Mouse (Mus musculus) left cerebral cortex, adult 11 months (tissue): ENCODE measurements around the gene Mroh3.

ENCODE experiments used
- DNase-seq: peaks from one replicate; pipeline ENCODE4 v3.0.0; 2022; ENCODE audit warnings: low spot score

Gene Mroh3

DNA sequence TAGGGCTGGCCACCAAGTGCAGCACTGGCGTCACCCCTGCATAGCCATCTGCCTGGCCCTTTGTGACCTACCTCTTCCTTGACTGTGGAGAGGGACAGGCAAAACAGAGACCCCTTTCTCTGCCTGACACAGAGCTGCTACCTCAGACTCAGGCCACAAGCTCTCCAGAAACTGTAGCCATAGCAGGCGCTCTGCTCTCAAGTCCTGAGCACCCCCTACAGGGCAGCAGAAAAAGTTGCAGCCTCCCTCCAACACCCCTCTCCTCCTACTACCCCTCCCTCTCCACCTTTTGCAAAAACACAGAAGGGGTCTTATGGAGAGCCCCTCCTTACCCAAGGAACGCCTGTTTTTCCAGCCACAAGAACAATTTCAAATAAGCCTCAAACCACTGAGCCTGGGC, at the start of gene Mroh3:
Gene Mroh3, minus strand, starts transcription at position 26 of the 400 bp plus-strand sequence.
- DNase-seq = no peak

DNA sequence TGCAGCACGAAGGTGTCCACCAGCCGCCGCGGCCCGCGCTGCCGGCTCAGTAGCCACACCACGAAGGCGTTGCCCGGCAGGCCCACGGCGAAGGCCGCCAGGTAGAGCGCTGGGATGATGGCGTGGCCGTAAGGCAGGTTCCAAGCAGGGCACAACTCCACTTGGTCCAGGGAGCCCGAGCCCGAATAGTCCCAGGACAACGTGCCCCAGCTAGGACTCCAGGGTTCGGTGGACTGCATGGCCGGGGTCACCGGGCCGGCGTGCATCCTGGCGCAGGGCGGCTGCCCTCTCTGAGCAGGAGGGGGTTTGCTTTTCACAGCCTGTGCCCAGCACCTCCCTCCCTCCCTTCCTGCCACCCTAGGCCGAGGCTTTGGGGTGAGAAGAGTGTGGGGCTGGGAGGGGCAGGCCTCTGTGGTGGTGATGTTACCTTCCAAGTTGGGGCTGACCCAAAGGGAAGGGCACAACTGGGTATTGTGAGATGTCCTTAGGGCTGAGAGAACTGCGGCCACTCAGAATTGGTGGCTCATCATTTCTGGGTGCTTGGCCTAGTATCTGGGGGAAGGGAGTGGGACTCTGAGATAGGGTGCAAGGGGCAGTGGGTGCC, 48.1 kb upstream of the Mroh3 start, which contains the start of gene Gpr25:
Gene Gpr25, minus strand, starts transcription at position 239 of the 604 bp plus-strand sequence.
- no peak for DNase-seq

DNA sequence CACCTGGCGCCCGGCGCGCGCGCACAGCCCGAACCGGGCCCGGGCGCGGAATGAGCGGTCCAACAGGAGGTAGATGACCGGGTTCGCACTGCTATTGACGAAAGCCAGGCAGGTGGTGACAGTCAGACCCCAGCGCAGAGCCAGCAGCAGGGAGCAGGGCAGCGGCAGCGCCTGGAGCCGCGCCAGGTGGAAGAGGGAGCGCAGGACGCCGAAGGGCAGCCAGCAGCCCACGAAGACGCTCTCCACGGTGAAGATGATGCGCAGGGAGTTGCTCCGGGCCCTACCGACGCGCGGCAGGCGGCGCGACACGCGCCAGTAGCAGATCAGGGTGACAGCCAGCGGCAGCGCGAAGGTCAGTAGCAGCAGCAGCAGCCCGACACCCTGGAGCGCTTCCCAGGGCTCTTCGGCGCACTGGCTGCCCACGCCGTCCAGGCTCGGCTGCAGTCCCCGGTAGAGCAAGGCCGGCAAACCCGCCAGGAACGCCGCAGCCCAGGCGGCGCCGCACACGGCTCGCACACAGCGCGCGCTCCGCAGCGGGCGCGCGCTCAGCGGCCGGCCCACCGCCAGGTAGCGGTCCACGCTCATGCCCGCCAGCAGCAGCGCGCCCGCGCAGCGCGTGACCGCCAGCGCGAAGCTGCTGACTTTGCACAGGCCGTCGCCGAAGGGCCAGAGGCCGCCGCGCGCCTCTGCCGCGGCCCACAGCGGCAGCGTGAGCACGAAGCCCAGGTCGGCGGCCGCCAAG, 47.4 kb upstream of the Mroh3 start:
- DNase-seq = peak; percentile 54

DNA sequence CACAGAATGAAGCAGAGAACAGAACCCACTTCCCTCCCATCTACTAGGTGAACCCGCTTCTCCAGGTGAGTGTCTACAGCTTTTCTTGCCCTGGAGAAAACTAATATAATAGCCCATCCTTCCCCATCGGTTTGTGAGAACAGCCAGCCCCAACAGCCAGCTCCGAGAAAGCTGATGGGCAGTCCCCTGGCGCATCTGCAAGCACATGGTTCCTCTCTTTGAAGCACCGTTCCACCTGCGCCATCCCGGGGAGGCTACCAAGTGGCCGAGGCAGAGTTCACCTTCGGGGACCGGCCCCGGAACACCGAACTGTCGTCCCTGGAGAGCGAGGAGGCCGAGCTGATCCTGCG, 46.9 kb upstream of the Mroh3 start:
- DNase-seq = no peak

DNA sequence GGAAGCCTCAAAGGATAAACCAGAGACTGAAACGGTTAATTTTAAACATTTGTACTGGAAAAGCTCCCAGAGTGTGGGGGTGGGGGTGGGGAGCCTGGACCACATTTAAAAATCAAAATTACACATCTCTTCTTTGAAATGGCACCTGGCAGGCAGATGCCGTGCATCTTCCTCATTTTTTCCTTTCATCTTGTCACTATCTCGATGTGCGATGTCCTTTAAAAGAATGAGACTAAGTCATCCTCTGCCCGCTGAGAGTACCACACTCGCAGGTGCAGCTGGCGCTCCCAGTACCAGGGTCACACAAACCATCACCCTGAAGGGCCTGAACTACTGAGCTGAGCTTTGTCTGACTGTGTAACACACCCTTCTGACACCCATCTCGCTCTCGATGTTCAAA, 45.9 kb upstream of the Mroh3 start:
- DNase-seq = no peak

DNA sequence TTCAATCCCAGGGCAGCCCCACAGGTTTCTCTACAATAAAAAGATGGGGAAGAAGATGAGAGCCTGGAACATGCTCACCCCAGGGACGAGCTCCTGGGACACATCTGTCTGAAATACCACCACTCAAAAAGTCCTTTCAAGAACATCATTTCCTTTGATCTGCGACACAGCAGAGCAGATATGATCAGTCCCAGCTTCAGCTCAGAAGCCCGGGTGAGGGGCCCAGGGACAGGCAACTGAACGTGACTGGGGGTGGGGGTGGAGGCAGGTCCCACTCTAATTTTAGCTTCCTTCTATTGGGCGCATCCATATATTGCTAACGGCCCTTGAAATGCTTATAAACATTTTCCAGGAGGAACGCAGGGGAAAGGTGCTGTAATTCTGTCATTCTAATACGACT, 43.0 kb upstream of the Mroh3 start:
- no peak for DNase-seq

DNA sequence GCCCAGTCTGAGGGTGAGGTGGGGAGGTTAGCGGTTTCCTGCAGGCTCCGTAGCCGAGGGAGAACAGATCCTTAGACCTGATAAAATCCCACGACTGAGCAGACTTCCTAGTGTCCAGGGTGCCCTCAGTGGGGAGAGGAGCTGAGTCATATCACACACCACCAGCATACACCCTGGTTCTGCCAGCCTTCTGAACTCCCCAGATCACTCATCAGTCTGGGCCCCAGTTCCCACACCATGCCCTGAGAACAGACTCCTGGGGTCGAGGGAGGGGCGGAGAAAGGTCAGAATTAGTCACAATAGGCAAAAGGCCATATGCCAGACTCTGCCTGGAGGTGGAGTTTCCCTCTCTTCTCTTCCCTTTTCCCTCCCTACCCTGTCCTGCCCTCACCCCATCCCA, 42.5 kb upstream of the Mroh3 start:
- DNase-seq = no peak

DNA sequence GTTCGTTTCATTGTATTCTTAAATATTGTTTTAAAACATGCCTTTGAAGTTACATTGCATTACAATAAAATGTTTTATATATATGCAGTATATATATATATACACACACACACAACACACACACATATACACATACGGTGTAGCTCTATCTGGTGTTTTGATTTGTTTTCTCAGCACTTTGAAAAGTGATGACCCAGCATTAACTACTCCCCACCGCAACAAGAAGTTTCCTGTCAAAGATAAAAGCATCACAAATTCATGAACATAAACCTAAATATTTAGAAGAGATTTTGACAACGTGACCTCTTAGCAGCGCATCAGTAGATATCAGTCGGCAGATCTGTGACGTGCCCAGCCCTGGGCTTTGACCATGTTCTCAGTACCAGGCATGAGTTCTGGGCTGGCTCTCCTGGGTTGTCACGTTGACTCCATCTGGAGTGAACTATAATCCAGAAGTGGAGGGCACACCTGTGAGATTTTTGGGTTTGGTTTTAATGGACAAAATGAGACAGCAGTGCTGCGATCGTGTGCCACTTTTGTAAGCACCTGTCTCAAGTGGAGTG, 42.0 kb upstream of the Mroh3 start:
- DNase-seq = no peak

DNA sequence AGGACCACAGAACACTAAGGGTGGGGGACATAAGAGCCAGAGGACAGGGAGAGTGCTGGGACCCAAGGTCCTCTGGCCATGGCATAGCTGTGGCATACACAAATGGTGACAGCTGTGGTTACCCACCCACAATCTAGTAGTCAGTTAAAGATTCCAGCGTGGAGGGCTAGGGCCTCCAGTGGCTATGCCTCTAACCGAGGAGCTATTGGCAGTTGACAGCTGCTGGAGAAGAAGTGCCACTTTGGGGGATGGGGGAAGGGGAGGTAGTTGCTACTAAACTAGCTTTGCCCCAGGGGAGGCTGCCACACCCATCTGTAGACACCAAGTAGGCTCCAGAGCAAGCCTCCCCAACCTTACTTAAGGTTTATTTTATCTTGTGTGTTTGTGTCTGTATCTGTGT, 40.8 kb upstream of the Mroh3 start:
- no peak for DNase-seq

DNA sequence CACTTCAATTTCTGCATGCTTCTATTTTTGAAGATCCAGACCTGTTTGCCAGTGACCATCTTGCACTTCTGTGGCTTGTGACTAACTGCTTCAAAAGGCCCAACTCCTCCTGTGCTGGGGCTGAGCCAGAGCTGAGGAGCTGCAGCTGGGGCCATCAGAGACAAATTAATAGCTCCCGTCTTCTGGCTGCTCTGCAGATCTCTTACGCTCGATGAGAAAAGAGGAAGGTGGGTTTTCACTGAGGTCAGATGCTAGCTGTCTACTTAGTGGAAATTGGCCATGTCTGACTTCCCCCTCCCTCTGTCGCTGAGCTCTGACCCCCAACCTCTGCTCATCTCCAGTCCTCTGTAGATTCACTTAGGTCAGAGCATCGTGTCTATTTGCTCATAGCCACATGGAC, 37.0 kb upstream of the Mroh3 start:
- DNase-seq = no peak

DNA sequence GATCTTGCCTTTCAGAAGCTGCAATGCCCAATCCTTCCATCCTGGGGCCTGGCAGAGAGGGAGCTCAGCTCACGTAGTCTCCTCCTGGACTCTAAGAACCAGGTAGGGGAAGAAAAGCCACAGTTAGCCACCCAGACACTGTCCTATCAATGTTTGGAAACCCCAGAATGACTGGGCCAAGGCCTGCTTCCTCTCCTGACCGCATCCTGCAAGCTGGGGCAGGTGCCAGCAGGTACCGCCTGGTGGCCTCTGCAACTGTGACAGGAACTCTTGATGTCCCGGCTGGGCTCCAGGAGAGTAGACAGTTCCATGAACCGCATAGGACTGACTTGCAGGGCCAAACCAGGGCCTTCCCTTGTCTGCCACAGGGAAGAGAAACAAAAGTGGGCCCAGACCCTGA, 34.8 kb upstream of the Mroh3 start:
- DNase-seq = no peak

DNA sequence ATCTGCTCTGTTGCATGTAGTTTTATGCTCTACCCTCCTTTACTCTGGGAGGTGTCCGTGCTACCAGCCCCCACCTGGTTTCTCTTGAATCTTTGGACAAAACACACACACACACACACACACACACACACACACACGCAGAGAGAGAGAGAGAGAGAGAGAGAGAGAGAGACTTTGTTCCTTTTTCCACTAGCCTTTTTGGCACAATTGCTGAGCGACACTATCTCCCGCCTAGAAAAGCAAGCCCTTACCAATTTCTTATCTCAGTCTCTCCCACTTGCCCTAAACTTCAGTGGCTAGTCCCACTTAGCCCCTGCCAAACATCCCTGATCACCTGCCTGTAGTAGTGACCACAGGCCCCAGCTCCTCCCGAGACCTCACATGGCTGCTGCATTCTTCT, 31.8 kb upstream of the Mroh3 start:
- DNase-seq = no peak

DNA sequence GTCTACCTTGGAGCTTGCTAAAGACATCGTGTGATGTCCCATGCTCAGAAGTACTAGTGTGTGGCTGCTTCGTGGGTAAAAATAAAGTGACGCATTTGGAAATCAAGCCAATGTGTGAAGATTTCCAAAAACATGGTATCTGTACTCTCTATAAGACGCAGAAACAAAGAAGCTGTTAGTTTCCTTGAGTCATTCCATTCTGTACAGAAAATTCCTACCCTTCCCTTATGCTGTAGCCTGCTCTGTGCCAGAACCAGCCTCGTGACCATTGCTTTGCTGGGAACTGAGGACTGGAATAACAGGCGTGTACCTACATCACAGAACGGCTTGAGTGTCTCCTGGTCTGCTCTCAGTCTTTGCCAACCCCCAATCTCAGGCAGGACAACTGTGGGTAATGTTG, 29.2 kb upstream of the Mroh3 start:
- no peak for DNase-seq

DNA sequence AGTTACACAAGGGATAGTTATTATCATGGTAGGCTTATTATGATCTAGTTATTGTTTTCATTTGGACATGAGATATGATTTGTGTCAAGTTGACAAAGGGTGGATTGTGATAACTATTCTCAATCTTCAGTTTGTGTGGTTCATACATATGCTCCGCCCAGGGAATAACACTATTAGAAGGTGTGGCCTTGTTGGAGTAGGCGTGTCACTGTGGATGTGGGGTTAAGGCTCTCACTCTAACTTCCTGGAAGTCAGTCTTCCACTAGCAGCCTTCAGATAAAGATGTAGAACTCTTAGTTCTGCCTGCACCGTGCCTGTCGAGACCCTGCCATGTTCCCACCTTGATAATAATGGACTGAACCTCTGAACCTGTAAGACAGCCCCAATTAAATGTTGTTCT, 25.9 kb upstream of the Mroh3 start:
- DNase-seq = no peak

DNA sequence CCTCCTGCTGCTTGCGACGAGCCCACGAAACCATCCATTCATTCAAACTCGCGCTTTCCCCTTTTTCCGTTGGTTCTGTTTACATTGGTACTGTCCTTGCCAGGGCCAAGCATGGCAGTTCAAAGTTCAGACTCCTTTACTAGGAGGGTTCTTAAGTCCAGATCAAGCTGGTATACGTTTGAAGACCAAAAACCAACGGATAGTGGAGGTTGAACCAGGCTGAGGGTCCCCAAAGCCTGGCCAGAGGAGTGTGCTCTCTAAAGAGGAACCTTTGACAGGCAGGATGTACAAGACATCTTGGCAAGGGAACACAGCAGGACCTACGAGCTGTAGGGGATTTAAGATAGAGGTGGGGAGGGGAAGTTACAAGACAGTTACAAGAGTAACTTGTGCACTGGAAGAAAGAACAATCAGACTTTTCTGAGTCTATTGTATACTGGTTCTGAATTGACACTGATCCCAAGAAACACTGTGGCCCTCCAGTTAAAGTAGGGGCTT, 22.0 kb upstream of the Mroh3 start:
- no peak for DNase-seq

DNA sequence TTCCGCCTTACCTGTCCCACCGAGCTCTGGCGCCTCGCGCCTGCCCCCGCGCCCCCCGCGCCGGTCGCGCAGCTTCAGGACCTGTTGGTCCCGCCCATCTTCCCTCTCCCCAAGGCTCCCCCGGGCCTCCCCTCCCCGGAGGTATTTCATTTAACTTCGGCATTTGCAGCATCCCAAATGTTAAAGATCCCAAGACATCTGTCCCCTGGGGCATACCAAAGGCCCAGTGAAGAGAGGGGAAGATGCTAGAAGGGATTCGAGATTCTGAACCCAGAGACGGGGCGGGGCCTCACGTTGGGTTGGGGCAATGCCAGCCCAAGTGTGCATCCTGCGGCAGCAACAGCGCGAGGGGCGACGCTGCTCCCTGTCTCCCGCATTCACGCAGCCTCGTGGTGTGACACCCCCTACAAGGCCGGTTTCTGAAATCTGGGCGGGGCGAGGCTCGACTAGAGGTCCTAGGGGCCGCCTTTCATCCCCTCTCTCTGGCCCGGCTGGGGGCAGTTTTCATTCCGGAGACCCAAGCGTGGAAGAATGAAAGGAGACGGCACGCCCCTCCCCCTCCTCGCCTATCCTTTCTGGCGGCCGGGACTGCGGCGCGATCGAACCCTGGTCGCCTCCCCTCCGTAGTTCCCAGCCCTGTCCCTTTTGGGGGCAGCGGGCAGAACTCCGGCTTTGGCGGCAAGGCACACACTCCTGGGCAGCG, 21.4 kb upstream of the Mroh3 start, which contains the start of gene Inava:
Gene Inava, minus strand, starts transcription at position 373 of the 703 bp plus-strand sequence.
- no peak for DNase-seq

DNA sequence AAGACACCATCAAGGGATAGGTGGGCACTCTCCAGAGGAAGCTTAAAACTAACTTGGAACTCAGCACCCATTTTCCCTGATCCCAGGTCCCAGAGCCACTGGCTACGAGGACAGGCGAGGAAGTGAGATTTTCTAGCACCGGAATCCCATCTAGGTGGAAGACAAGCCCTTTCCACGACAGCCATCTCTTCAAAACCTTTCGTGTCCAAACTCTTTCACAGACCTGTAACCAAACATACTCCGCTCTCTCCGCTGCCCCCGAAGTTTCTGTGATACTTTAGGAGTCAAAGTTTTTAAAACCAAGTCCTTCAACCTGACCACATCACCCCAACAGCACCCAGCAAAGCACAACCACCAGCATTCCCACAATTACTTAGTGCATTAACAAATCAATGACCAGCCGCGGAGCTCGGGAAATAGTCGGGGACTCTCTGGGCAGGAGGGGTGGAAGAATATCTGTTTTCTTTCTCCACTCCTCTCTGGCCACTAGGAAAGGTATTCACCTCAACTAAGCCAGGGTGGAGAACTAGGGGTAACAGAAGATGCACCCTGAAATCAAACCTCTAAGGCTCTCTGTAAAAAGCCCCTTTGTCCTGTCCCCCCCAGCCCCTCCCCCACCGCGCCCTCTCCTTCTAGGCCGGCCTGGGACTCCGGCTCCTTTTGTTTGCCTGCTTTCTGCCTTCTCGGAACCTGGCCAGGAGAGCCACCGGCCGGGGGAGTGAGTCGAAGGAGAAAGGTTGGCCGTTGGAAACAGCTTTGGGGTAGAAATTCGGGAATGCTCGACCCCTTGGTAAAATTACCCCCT, 20.6 kb upstream of the Mroh3 start:
- no peak for DNase-seq

DNA sequence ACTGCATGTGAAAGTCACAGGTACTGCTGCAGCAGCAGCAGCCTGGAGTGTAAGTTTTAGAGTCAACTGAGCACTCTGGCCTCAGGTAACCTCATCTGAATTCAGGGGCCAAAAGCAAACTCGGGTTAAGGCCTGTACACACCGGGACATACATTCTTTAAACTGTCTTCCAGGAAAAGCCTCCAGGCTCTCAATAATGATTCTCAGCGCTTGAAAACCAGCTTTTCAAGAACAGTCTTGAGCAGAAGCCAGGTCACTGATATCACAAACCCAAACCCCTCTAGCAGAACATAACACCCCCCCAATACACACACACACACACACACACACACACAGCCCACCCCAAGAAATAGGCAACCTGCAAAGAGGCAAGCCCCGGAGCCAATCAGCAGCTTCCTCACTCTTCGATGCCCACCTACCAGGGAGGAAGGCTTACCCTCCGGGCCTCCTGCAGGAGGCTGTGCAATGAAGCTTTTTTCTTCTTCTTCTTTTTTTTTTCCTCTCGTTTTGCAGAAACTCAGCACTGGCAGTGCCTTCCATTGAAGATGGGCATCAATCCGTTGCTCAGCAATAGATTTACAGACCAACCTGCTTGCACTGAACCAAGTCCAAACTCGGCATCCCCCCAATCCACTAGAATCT, 19.8 kb upstream of the Mroh3 start:
- DNase-seq = no peak

DNA sequence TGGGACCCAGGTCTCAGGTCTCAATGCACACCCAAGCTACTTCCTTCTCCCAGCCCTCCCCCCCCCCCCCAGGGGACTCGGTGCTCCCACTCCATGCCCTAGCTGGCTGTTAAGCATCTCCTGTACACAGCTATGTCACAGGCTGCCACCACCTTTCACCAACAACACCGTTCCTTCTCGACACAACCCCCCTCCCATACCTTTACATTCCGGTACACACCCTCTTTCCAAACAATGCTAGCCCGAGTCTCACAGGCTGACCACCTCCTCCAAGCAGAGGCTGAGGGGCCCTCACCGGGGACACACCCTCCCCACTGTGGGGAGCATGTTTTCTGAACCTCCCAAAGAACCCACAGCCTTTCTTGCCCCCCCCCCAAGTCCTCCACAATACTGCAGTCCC, 19.0 kb upstream of the Mroh3 start:
- DNase-seq = no peak

DNA sequence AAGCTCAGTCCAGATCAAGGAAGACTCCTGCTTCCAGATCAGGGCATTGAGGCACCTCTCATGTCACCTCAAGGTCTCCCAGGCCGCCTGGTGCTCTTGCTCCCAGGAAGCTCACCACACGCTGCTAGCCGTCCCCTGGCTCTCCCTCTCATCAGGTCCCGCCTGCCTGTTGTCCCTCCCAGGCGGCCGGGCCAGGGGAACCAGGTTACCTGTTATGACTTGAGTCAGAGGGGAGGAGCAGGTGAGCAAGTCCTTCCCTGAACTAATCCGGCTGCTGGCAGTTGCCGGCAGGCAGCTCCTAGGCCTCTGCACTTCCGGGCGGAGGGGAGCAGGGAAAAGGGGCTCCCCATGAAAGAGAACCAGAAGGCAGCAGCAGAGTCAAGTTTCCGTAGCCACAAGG, 17.6 kb upstream of the Mroh3 start:
- DNase-seq = no peak

DNA sequence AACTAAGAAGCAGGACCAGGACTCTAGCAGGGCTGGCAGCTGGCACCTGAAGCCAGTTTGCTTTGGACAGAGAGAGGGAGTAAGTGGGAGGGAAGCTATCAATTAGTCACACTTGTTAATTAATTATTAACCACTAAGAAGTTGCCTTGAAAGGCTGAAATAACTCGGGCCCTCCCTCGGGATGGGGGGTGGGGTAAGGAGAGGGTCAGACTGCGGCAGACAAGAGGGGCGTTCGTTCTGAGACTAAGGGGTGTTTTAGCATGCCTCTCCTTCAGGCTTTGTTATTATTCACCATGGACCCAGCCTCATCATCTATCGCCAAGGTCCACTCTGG, 16.4 kb upstream of the Mroh3 start:
- DNase-seq = no peak
